Mouse (Mus musculus) granulocyte monocyte progenitor cell, adult 5-6 weeks (primary cell): ENCODE measurements around the gene Cd209c. TPM values are rescaled to one million over a fixed set of nuclear protein-coding genes. Genes with fewer than 3 reads are reported as not detected.

Experiments
- ATAC-seq: replicated peaks from 2 replicates; pipeline ENCODE4 v1.8.0; 2016; ENCODE audit warnings: mild to moderate bottlenecking, moderate TSS enrichment, inconsistent platforms; ENCODE audit not compliant: poor library complexity, severe bottlenecking
- total RNA-seq, 2 experiments: library from RNA; stranded (forward) in 1 of 2; stranded (reverse) in 1 of 2; fragments of 200-712, 200-1000 nt in 1 of 2; fragments of >200 nt in 1 of 2; fragmentation: Nextera tagmentation in 1 of 2; gene quantifications; 2 replicates each; pipeline ENCODE4 v1.2.3; 2014 to 2017

Cd209c gene
- total RNA-seq (2014; fragmentation: Nextera tagmentation) (not detected in 2 replicates), total RNA-seq (2017) (not detected in 2 replicates)

- no peak for ATAC-seq
Measured at GRCm38 (mm10) chr8:3954646-3955045, at the start of gene Cd209c. TSS of gene Cd209c (minus strand) at chr8:3954746.

- peak; percentile 35 for ATAC-seq
Measured at GRCm38 (mm10) chr8:3994219-3994618, 39.7 kb upstream of the Cd209c start.

GRCm38 (mm10) chr8:3956037-3956436, 1.5 kb upstream of the Cd209c start:
- peak; percentile 97 for ATAC-seq

GRCm38 (mm10) chr8:3940023-3940422, 14.5 kb downstream of the Cd209c start:
- no peak for ATAC-seq

GRCm38 (mm10) chr8:3926744-3927143, 27.8 kb downstream of the Cd209c start, which contains the start of gene Cd209b:
TSS of gene Cd209b (minus strand) at chr8:3926844.
- ATAC-seq: no peak

Other genes with a start within 250 kb of the Cd209c start
- not detected in 2 replicates for gene Clec4g, start 234.1 kb downstream of the Cd209c start, total RNA-seq (2014; fragmentation: Nextera tagmentation)
- gene Clec4g, start 234.1 kb downstream of the Cd209c start, total RNA-seq (2017): not detected in 2 replicates
- gene Cd209a, start 205.8 kb downstream of the Cd209c start, total RNA-seq (2014; fragmentation: Nextera tagmentation): 2.2 TPM in 1 of 2 replicates, not detected in the other
- gene Cd209a, start 205.8 kb downstream of the Cd209c start, total RNA-seq (2017): 1.1 and 3.8 TPM in 2 replicates
- gene Cd209e, start 100.4 kb downstream of the Cd209c start, total RNA-seq (2014; fragmentation: Nextera tagmentation): not detected in 2 replicates
- not detected in 2 replicates for gene Cd209e, start 100.4 kb downstream of the Cd209c start, total RNA-seq (2017)
- not detected in 2 replicates for gene Cd209d, start 76.2 kb downstream of the Cd209c start, total RNA-seq (2014; fragmentation: Nextera tagmentation)
- not detected in 2 replicates for gene Cd209d, start 76.2 kb downstream of the Cd209c start, total RNA-seq (2017)
- not detected in 2 replicates for gene Cd209b, start 27.9 kb downstream of the Cd209c start, total RNA-seq (2014; fragmentation: Nextera tagmentation)
- gene Cd209b, start 27.9 kb downstream of the Cd209c start, total RNA-seq (2017): not detected in 2 replicates
- 0.64 TPM in 1 of 2 replicates, not detected in the other for gene Cd209f, start 151.1 kb upstream of the Cd209c start, total RNA-seq (2014; fragmentation: Nextera tagmentation)
- gene Cd209f, start 151.1 kb upstream of the Cd209c start, total RNA-seq (2017): not detected in 2 replicates
- not detected in 2 replicates for gene Cd209g, start 179.4 kb upstream of the Cd209c start, total RNA-seq (2014; fragmentation: Nextera tagmentation)
- not detected in 2 replicates for gene Cd209g, start 179.4 kb upstream of the Cd209c start, total RNA-seq (2017)
- gene Evi5l, start 211.8 kb upstream of the Cd209c start, total RNA-seq (2014; fragmentation: Nextera tagmentation): 4.4 and 10.5 TPM in 2 replicates
- 4.1 and 9.4 TPM in 2 replicates for gene Evi5l, start 211.8 kb upstream of the Cd209c start, total RNA-seq (2017)